Mouse (Mus musculus) testis, adult 2 months (tissue): ENCODE data around the gene Vdac1.

ENCODE experiments used
- CTCF ChIP-seq: fragments of 200-500 bp; IDR thresholded peaks from 2 replicates; pipeline ENCODE4 v1.5.1; 2012; ENCODE audit warnings: low read depth, mild to moderate bottlenecking, inconsistent platforms, low read length, moderate library complexity; ENCODE audit not compliant: control insufficient read depth, insufficient read depth, insufficient replicate concordance
- POLR2A ChIP-seq: fragments of 200-500 bp; IDR thresholded peaks from 2 replicates; pipeline ENCODE4 v1.6.1; 2012; ENCODE audit warnings: low read depth, mild to moderate bottlenecking, inconsistent platforms, low read length, moderate library complexity; ENCODE audit not compliant: control insufficient read depth

DNA sequence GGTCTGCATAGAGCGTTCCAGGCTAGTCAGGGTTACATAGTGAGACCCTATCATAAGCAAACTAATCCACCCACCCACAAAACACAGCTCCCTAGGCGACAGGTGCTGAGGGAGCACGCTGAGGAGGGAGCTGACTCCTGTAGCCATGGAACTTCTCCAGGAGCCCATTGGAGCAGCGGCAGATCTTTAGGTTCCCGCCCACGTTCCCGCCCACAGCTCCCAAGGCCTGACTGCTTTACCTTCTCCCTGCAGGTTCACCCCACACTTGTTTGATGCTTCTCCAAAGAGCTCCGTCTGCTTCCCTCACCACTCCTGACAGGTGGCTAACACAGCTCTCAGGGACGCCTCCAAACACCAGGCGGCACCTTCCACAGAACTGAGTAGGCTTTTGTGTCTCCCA is 76.5 kb downstream of the Vdac1 start:
- no peak for TF ChIP-seq POLR2A
- no peak for TF ChIP-seq CTCF
